25 mouse cellular contexts compared by ENCODE assay signal in the genomic region with DNA sequence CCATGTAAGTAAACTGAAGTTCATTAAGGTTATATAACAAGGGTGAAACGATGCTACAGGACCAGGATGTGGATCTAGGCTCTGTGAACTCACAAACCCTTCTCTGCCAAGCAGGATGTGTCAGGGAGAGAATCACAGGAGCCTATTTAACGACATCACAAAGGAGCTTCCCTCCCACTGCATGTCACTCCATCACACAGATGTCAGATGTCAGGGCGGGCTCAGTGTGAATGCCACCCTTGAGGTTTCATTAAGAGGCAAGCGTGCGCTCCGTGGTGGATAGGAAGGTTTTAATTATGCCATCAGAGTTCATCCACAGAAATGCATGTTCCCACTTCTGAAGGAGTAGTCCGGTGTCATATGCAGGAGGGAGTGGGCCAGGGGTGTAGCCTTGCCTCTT.
A peak's percentile ranks its signal among the peaks of the same experiment; 100 is the strongest.
DNase-seq lines count a peak whose midpoint lies in the region; ATAC-seq and TF ChIP-seq lines count a peak whose summit lies in the region.
"Had no signal": no experiment of that assay in that cellular context is flagged by ENCODE, and none has a peak within 500 bp of the region (broad histone marks: within the 10 kb centered on the region; RNA-seq: fewer than 3 reads in every experiment).

No protein-coding gene starts in this region.

- TF ChIP-seq POLR2A in lung, adult 2 months (IDR thresholded peaks at IDR 0.05; ENCODE audit: borderline replicate concordance, extremely low read depth, low read depth, low read length), result no peak

- H3K9me3 ChIP-seq in forebrain, embryonic 13.5 days (replicated peaks), result no peaks in the 10 kb centered on the region
- no peaks in the 10 kb centered on the region for H3K9me3 ChIP-seq in forebrain, embryonic 14.5 days (replicated peaks; ENCODE audit: control insufficient read depth, low read length)
- no peaks in the 10 kb centered on the region for H3K9me3 ChIP-seq in forebrain, postnatal 0 days (ENCODE audit: low read length)
- no peaks in the 10 kb centered on the region for H3K9me3 ChIP-seq in forebrain, embryonic 10.5 days
- H3K9me3 ChIP-seq: embryonic facial prominence, embryonic 13.5 days; embryonic facial prominence, embryonic 15.5 days; forebrain, embryonic 12.5 days had no signal

- 0 out of 2 replicates have a peak, but pooled peaks cover 10% of the 10 kb centered on the region for H3K4me1 ChIP-seq in forebrain, embryonic 13.5 days
- no peaks in the 10 kb centered on the region for H3K4me1 ChIP-seq in forebrain, embryonic 14.5 days (ENCODE audit: control insufficient read depth, insufficient read depth, low read length)
- no peaks in the 10 kb centered on the region for H3K4me1 ChIP-seq in forebrain, postnatal 0 days (ENCODE audit: insufficient read depth)
- peaks cover 17% of the 10 kb centered on the region for H3K4me1 ChIP-seq in forebrain, embryonic 10.5 days
- no peaks in the 10 kb centered on the region; the same call in 1 of the 2 replicates for H3K4me1 ChIP-seq in lung, adult 2 months (ENCODE audit: control insufficient read depth, insufficient read depth, low read length)

- no peak for TF ChIP-seq CTCF in forebrain, postnatal 0 days (IDR thresholded peaks at IDR 0.05; ENCODE audit: low read depth)
- no peak for TF ChIP-seq CTCF in lung, adult 2 months (IDR thresholded peaks at IDR 0.05; ENCODE audit: insufficient read depth, low read length)

- 61% methylated on average over 7 of the region's 7 CpGs for WGBS in forebrain, embryonic 13.5 days
- whole genome bisulfite sequencing in forebrain, embryonic 14.5 days, result 51% methylated on average over 7 of the region's 7 CpGs
- WGBS in forebrain, postnatal 0 days, result 56% methylated on average over 7 of the region's 7 CpGs
- 82% methylated on average over 7 of the region's 7 CpGs for WGBS in forebrain, embryonic 10.5 days
- WGBS in lung, adult 2 months, result 75% methylated on average over 7 of the region's 7 CpGs

- no peak overlapping the region for H3K4me3 ChIP-seq in forebrain, embryonic 13.5 days
- H3K4me3 ChIP-seq in forebrain, embryonic 14.5 days (ENCODE audit: low read depth, low read length), result no peak overlapping the region
- H3K4me3 ChIP-seq in forebrain, postnatal 0 days (ENCODE audit: low read depth, low read length), result no peak overlapping the region
- H3K4me3 ChIP-seq in forebrain, embryonic 10.5 days, result no peak overlapping the region
- H3K4me3 ChIP-seq in lung, adult 2 months (replicated peaks; ENCODE audit: extremely low read depth, low read depth, low read length), result no peak overlapping the region
- H3K4me3 ChIP-seq: embryonic facial prominence, embryonic 13.5 days; embryonic facial prominence, embryonic 15.5 days; erythroblast, embryonic 14.5 days; forebrain, embryonic 12.5 days had no signal

- ATAC-seq in forebrain, embryonic 13.5 days, result 0 out of 2 replicates have a peak, but pooled peaks have one; percentile 38
- no peak for ATAC-seq in forebrain, embryonic 14.5 days
- ATAC-seq in forebrain, postnatal 0 days, result peak; percentile 54; the same call in 1 of the 2 replicates
- ATAC-seq: activated CD4-positive, CD25-positive, alpha-beta regulatory T cell, adult 4 months; CD4-positive, CD25-positive, alpha-beta regulatory T cell, adult 4 months; Patski had no signal

- no peaks in the 10 kb centered on the region for H3K27me3 ChIP-seq in forebrain, embryonic 13.5 days
- H3K27me3 ChIP-seq in forebrain, embryonic 14.5 days (replicated peaks; ENCODE audit: control insufficient read depth, insufficient read depth, low read length), result no peaks in the 10 kb centered on the region
- H3K27me3 ChIP-seq in forebrain, postnatal 0 days (ENCODE audit: insufficient read depth, low read length), result no peaks in the 10 kb centered on the region
- 0 out of 2 replicates have a peak, but pooled peaks cover 10% of the 10 kb centered on the region for H3K27me3 ChIP-seq in forebrain, embryonic 10.5 days (ENCODE audit: poor library complexity, severe bottlenecking)
- H3K27me3 ChIP-seq: CH12.LX; embryonic facial prominence, embryonic 13.5 days; embryonic facial prominence, embryonic 15.5 days; Patski had no signal

- H3K36me3 ChIP-seq in forebrain, embryonic 13.5 days (ENCODE audit: poor library complexity, severe bottlenecking), result no peaks in the 10 kb centered on the region
- no peaks in the 10 kb centered on the region for H3K36me3 ChIP-seq in forebrain, embryonic 14.5 days (ENCODE audit: control insufficient read depth, insufficient read depth, low read length)
- no peaks in the 10 kb centered on the region for H3K36me3 ChIP-seq in forebrain, postnatal 0 days (ENCODE audit: insufficient read depth)
- H3K36me3 ChIP-seq in forebrain, embryonic 10.5 days (replicated peaks), result no peaks in the 10 kb centered on the region
- H3K36me3 ChIP-seq: embryonic facial prominence, embryonic 13.5 days; embryonic facial prominence, embryonic 15.5 days; forebrain, embryonic 12.5 days; G1E had no signal

- H3K27ac ChIP-seq in forebrain, embryonic 13.5 days, result no peak overlapping the region
- H3K27ac ChIP-seq in forebrain, embryonic 14.5 days (ENCODE audit: low read depth, low read length), result no peak overlapping the region
- no peak overlapping the region for H3K27ac ChIP-seq in forebrain, postnatal 0 days (ENCODE audit: low read depth, low read length)
- H3K27ac ChIP-seq in forebrain, embryonic 10.5 days, result no peak overlapping the region
- H3K27ac ChIP-seq: embryonic facial prominence, embryonic 13.5 days; embryonic facial prominence, embryonic 15.5 days; forebrain, embryonic 12.5 days had no signal

- no peak overlapping the region for H3K9ac ChIP-seq in forebrain, embryonic 13.5 days
- no peak overlapping the region for H3K9ac ChIP-seq in forebrain, embryonic 14.5 days (ENCODE audit: low read length)
- no peak overlapping the region for H3K9ac ChIP-seq in forebrain, postnatal 0 days
- H3K9ac ChIP-seq: embryonic facial prominence, embryonic 13.5 days; embryonic facial prominence, embryonic 15.5 days; forebrain, embryonic 12.5 days had no signal

- no peak for DNase-seq in forebrain, embryonic 14.5 days (ENCODE audit: low spot score)
- no peak for DNase-seq in forebrain, postnatal 0 days
- DNase-seq in forebrain, embryonic 10.5 days (ENCODE audit: extremely low spot score, low spot score), result no peak
- DNase-seq in brain, adult 2 months (ENCODE audit: low read depth, low spot score), result peak; percentile 42
- DNase-seq in lung, adult 2 months, result no peak
- DNase-seq: adrenal gland, adult 8-10 months; adrenal gland, postnatal 14 days; adrenal gland, postnatal 36 days; B cell, adult 2 months; cerebellum, adult 18-20 months; cerebellum, adult 8-10 months; cerebellum, adult 9-11 months; cerebellum, postnatal 14 days; cerebellum, postnatal 36 days; embryo, embryonic 11 days had no signal

- no peak overlapping the region for H3K4me2 ChIP-seq in forebrain, embryonic 13.5 days
- no peak overlapping the region for H3K4me2 ChIP-seq in forebrain, embryonic 14.5 days (ENCODE audit: low read length)
- H3K4me2 ChIP-seq in forebrain, postnatal 0 days (ENCODE audit: low read depth), result no peak overlapping the region
- H3K4me2 ChIP-seq: embryonic facial prominence, embryonic 13.5 days; embryonic facial prominence, embryonic 15.5 days; forebrain, embryonic 12.5 days had no signal
